Mouse (Mus musculus) large intestine, adult 2 months (tissue): ENCODE results near the gene Bhlha15. TPM values are rescaled to one million over a fixed set of nuclear protein-coding genes. Genes with fewer than 3 reads are reported as not detected.

ENCODE experiments used
- DNase-seq: peaks from one replicate; pipeline ENCODE4 v3.0.0-alpha.2; 2012; ENCODE audit warnings: low read depth, low spot score
- WGBS: fragments of 180-500 bp; shearing (Covaris S2); methylation state at CpG from one replicate; pipeline ENCODE4 v1.1.7; 2018; 5-methylcytosine and 5-hydroxymethylcytosine counted together
- polyA plus RNA-seq: library from polyadenylated mRNA; depleted of rRNA; stranded (reverse); fragments of >200 nt; gene quantifications from 2 replicates; pipeline ENCODE4 v1.2.3, GENCODE M21; 2012

Gene Bhlha15
- polyA plus RNA-seq, 1 experiment: 14.1 TPM

GRCm38 (mm10) chr5:144188422-144188821 lies 1.7 kb upstream of the Bhlha15 start:
- WGBS: 75% methylated on average over 6 of the region's 6 CpGs
- DNase-seq: no peak

DNA sequence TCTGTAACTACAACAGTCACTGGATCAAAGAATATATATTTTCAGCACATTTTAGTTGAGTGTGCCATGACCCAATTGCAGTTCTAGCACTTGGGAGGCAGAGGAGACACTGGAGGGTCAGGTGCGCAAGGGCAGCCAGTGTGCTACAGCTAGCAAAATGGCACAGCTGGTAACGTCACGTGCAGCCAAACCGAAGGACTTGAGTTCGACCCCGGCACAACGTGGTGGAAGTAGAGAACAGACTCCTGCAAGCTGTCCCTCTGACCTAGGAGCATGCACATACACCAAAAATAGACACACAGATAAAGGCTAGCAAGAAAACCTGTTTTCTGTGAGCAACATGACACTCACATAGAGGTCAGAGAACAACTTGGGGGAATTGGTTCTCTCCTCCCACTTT lies 759 bp upstream of the Bhlha15 start:
- 74% methylated on average over 7 of the region's 7 CpGs for WGBS
- DNase-seq: no peak

DNA sequence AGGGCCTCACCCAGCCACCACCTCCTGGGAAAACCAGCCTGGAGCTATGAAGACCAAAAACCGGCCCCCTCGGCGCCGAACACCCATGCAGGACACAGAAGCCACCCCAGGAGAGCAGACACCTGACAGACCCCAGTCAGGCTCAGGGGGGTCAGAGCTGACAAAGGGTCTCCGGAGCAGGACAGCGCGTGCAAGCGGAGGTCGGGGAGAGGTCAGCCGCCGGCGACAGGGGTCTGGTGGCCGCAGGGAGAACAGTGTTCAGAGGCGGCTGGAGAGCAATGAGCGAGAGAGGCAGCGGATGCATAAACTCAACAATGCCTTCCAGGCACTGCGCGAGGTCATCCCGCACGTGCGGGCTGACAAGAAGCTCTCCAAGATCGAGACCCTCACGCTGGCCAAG lies 940 bp downstream of the Bhlha15 start:
- 81% methylated on average over 23 of the region's 23 CpGs for WGBS

DNA sequence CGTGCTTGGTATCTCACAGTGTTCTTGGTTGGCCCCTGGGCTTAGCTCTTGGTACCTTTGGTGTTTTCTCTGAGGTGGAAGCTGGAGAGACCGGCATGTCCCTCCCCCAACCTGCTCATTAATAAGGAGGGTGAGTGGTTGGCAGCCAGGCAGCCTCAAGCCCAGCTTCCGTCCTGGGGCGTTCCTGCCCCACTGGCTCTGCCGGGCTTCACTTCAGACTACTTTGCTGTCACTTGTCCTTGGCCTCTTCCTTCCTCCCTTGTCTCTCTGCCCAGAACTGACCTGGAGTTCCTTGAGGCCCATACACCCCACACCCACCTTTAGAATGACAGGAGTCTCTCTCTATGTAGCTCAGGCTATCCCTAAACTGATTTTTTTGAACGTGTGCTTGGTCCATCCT lies 2.6 kb downstream of the Bhlha15 start:
- DNase-seq: no peak
- 78% methylated on average over 6 of the region's 6 CpGs for WGBS

More for the DNA sequence above, 940 bp downstream of the Bhlha15 start:
- DNase-seq: no peak

- no peak for DNase-seq
- WGBS: 79% methylated on average over 7 of the region's 7 CpGs
These were observed 4.3 kb downstream of the Bhlha15 start for GRCm38 (mm10) chr5:144194416-144194815.

GRCm38 (mm10) chr5:144195567-144195966 lies 5.5 kb downstream of the Bhlha15 start:
- 88% methylated on average over 8 of the region's 8 CpGs for WGBS
- no peak for DNase-seq

- no peak for DNase-seq
- WGBS: 88% methylated on average over 11 of the region's 11 CpGs
These were observed 10.5 kb downstream of the Bhlha15 start for GRCm38 (mm10) chr5:144200616-144201015.

DNA sequence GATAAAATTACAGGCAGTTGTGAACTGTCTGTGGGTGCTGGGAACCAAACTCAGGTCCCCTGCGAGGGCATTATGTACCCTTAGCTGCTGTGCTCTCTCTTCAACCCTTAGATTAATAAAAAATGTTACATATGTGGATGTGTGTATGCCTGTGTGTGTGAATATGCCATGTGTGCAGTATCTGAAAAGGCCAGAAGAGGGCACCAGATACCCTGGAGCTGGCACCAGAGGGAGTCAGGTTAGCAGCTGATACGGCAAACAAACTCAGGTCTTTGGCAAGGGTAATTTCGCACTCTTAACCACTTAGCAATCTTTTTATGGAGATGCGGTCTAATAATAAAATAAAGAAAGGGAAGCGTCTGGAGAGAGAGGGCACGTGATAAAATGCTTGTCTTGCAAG lies 12.3 kb downstream of the Bhlha15 start:
- WGBS: 97% methylated on average over 6 of the region's 6 CpGs
- no peak for DNase-seq

- DNase-seq: no peak
- WGBS: 95% methylated on average over 10 of the region's 10 CpGs
These were observed 13.4 kb downstream of the Bhlha15 start for GRCm38 (mm10) chr5:144203398-144203959.

DNA sequence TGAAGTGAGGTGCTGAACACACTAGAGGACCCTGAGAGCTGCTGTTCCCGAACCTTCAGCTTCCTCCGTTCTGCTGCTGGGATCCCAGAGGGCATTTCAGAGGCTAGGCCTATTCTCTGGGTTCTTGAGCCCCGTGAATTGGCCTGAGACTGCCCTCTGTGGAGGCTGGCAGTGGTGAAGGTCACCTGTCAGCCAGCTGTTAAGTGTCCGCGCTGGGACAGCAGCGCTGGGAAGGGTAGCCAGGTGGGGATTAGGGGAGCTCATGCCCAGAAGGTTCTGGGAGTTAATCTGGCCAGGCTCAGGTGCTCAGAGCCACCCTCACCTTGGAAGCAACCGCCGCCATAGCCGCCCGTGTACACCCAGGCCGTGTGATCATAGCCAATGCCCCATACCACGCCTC lies 14.2 kb downstream of the Bhlha15 start:
- 95% methylated on average over 12 of the region's 12 CpGs for WGBS
- no peak for DNase-seq

- DNase-seq: no peak
- 88% methylated on average over 10 of the region's 10 CpGs for WGBS
These were observed 14.8 kb downstream of the Bhlha15 start for GRCm38 (mm10) chr5:144204911-144205310.

GRCm38 (mm10) chr5:144206069-144206468 lies 16.0 kb downstream of the Bhlha15 start:
- DNase-seq: no peak
- WGBS: 96% methylated on average over 15 of the region's 15 CpGs

DNA sequence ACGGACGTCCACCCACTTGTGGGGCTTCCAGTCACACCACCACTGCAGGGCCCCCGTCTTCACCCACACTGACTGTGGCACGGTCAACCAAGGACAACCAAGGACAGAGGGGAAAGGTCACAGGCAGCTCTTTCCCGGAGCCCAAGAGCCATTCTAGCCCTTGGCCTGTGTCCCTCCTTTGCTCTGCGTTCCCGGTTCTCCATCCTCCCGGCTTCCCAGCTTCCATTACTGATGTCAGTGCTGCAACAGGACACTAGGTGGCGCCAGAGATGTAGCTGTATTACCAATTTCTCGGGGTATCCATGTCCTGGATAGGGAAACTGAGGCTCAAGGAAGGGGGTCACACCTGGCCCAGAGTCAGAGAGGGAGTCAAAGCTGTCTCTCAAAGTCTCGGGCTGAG lies 17.4 kb downstream of the Bhlha15 start:
- WGBS: 46% methylated on average over 11 of the region's 11 CpGs
- DNase-seq: no peak

DNA sequence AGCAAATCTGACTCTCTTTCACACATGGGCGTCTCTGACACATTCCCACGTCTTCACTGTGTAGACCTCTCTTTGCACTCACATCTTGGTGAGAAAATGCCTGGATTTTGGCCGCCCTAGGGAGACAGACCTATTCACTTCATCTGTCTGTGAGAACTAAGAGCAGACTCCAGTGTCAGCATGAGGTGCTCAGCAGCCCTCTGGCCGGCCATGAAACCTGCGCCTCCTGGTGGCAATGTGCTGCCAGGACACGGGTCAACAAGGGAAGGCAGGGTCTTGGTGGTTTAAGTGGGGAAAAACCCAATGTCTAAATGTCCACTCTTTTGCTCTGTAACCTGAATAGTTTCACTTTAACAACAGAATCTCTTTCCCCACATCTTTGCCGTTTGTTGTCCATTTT lies 24.4 kb downstream of the Bhlha15 start:
- 48% methylated on average over 7 of the region's 7 CpGs for WGBS
- DNase-seq: no peak

- 68% methylated on average over 2 of the region's 2 CpGs for WGBS
- no peak for DNase-seq
These were observed 25.9 kb downstream of the Bhlha15 start for GRCm38 (mm10) chr5:144215992-144216391.

DNA sequence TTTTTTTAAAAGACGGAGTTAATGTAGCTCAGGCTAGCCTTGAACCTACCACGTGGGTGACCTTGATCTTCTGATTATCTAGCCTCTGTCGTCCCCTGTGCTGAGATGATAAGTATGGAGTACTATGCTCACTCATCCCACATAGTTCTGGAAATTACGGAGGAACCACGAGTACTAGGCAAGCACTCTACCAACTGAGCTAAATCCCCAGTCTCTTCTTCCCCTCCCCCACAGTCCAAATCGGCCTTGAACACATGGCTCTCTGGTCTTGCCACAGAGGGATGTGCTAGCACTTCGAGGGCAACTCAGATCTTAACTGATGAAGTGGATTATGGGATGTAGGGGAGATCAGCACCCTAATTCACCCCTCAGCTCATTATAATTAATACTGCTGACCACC lies 28.0 kb downstream of the Bhlha15 start:
- DNase-seq: no peak
- WGBS: 88% methylated on average over 7 of the region's 7 CpGs

GRCm38 (mm10) chr5:144219306-144219705 lies 29.2 kb downstream of the Bhlha15 start:
- WGBS: 80% methylated on average over 12 of the region's 12 CpGs
- DNase-seq: no peak

DNA sequence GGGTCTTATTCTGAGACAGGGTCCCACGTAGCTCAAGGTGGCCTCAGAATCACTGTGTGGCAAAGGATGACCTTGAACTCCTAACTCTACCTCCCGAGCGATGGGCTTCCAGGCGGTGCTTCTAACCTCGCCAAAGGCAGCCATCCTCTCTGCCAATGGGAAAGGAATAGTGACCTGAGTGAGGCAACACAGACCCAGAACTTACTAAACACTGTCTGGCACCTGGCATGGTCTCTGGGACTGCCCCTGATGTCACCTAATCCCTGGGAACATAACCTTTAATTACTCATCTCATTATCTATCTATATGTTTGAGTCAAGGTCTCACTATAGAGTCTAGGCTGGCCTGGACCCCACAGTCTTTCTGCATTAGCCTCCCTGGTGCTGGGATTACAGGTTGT lies 29.9 kb downstream of the Bhlha15 start:
- 90% methylated on average over 5 of the region's 5 CpGs for WGBS
- DNase-seq: no peak

GRCm38 (mm10) chr5:144221305-144221704 lies 31.2 kb downstream of the Bhlha15 start:
- DNase-seq: no peak
- WGBS: 44% methylated on average over 4 of the region's 4 CpGs

DNA sequence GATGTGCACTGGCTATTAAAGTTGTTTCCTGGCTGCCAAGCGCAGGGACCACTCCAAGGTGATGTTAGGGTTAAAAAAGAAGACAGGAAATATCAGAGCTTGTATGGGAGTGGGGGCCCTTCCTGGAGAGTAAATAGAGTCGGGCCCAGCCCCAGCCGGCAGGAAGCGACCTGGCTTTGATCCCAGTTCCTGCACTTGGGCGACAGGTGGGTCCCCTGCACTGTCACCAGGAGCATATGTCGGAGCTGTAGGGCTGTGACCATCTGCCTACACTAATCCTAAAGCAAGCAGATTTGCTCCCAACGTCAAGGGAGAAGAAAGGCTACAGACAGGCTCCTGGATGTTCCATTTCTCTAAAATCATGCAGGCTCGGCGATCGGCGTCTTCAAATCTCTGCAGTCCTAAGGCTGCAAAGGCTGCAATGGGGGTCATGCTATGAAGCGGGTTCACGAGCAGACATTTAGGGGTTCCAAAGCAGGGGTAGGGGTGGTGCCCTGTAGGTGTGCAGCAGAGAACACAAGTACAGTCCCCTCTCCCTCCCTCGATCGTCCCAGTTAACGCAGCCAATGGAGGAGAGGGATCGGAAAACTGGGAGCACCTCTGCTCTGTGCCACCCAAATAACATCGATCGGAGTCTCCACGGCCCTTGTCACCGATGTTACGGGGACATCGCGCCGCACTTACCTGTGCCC lies 32.9 kb downstream of the Bhlha15 start:
- WGBS: under 1% methylated on average over 25 of the region's 25 CpGs
- peak; percentile 28 for DNase-seq

GRCm38 (mm10) chr5:144223503-144223862 lies 33.4 kb downstream of the Bhlha15 start, which contains the start of gene Tecpr1:
TSS of gene Tecpr1 (minus strand) at chr5:144223615.
- under 1% methylated on average over 37 of the region's 37 CpGs for WGBS
- peak; percentile 87 for DNase-seq
